29 mouse cellular contexts compared by ENCODE assay signal in the genomic region with DNA sequence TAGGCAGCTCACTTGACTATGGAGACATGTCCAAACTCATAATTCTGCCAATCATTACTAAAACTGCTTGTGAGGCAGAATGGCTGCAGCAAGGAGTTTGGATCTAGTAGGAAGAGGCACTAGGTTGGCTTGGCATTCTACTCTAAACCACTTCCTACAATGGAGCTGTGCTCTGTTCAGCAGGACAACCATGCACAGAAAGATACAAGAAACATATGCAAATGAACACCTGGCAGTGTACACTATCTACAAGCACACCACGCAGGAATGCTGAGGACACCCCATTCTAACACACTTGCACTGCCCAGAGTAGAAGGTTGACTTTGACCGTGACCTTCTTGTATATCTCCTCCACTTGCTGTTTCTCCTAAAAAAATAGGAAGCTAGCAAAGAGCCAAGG. TPM values are rescaled to one million over a fixed set of nuclear protein-coding genes. Genes with fewer than 3 reads are reported as not detected.
A peak's percentile ranks its signal among the peaks of the same experiment; 100 is the strongest.
DNase-seq lines count a peak whose midpoint lies in the region; ATAC-seq and TF ChIP-seq lines count a peak whose summit lies in the region.
"Had no signal": no experiment of that assay in that cellular context is flagged by ENCODE, and none has a peak within 500 bp of the region (broad histone marks: within the 10 kb centered on the region; RNA-seq: fewer than 3 reads in every experiment).

No protein-coding gene starts in this region.

- ATAC-seq in forebrain, embryonic 15.5 days (replicated peaks), result no peak
- no peak for ATAC-seq in heart, embryonic 13.5 days (ENCODE audit: extremely low read depth, insufficient number of reproducible peaks, low FRiP score, low TSS enrichment)
- ATAC-seq in kidney, embryonic 16.5 days (ENCODE audit: low FRiP score, low TSS enrichment), result 0 out of 2 replicates have a peak, but pooled peaks have one; percentile 6
- ATAC-seq in megakaryocyte progenitor cell, adult 5-6 weeks (replicated peaks; ENCODE audit: poor library complexity), result peak; percentile 26
- ATAC-seq: forebrain, embryonic 16.5 days; midbrain, embryonic 15.5 days; Patski had no signal

- H3K4me2 ChIP-seq in forebrain, embryonic 15.5 days (replicated peaks), result no peak overlapping the region
- H3K4me2 ChIP-seq in heart, embryonic 13.5 days, result no peak overlapping the region
- H3K4me2 ChIP-seq in kidney, embryonic 16.5 days (replicated peaks; ENCODE audit: low read depth, low read length), result no peak overlapping the region
- H3K4me2 ChIP-seq: embryonic facial prominence, embryonic 12.5 days; limb, embryonic 13.5 days; liver, embryonic 11.5 days; midbrain, embryonic 15.5 days; neural tube, embryonic 12.5 days had no signal

- H3K27me3 ChIP-seq in forebrain, embryonic 10.5 days (ENCODE audit: poor library complexity, severe bottlenecking), result peaks cover 6% of the 10 kb centered on the region; the same call in 1 of the 2 replicates
- H3K27me3 ChIP-seq in forebrain, embryonic 15.5 days, result no peaks in the 10 kb centered on the region
- no peaks in the 10 kb centered on the region for H3K27me3 ChIP-seq in heart, embryonic 13.5 days (replicated peaks)
- no peaks in the 10 kb centered on the region for H3K27me3 ChIP-seq in kidney, embryonic 16.5 days (ENCODE audit: insufficient read depth, low read length)
- H3K27me3 ChIP-seq in kidney, adult 2 months (replicated peaks; ENCODE audit: control insufficient read depth, insufficient read depth, low read length), result no peaks in the 10 kb centered on the region
- H3K27me3 ChIP-seq: embryonic facial prominence, embryonic 12.5 days; limb, embryonic 13.5 days; midbrain, embryonic 15.5 days; neural tube, embryonic 12.5 days; Patski had no signal

- 88% methylated on average over 2 of the region's 2 CpGs for WGBS in forebrain, embryonic 10.5 days
- whole genome bisulfite sequencing in forebrain, embryonic 15.5 days, result 77% methylated on average over 2 of the region's 2 CpGs
- WGBS in heart, embryonic 13.5 days, result 47% methylated on average over 2 of the region's 2 CpGs
- WGBS in kidney, embryonic 16.5 days, result 73% methylated on average over 2 of the region's 2 CpGs
- WGBS in kidney, adult 2 months, result 79% methylated on average over 2 of the region's 2 CpGs

- peaks cover 71% of the 10 kb centered on the region for H3K4me1 ChIP-seq in forebrain, embryonic 10.5 days
- peaks cover 6% of the 10 kb centered on the region for H3K4me1 ChIP-seq in forebrain, embryonic 15.5 days
- H3K4me1 ChIP-seq in heart, embryonic 13.5 days, result peaks cover 76% of the 10 kb centered on the region
- peaks cover 19% of the 10 kb centered on the region for H3K4me1 ChIP-seq in kidney, embryonic 16.5 days (ENCODE audit: insufficient read depth, low read length)
- H3K4me1 ChIP-seq in kidney, adult 2 months (ENCODE audit: control insufficient read depth, insufficient read depth, low read length), result no peaks in the 10 kb centered on the region

- intact Hi-C loops in heart, postnatal 14 days (cut with DNase I), result no loop called here

- TF ChIP-seq POLR2A in kidney, adult 2 months (IDR thresholded peaks at IDR 0.05; ENCODE audit: low read depth, low read length), result no peak

- H3K9ac ChIP-seq in forebrain, embryonic 15.5 days (replicated peaks), result no peak overlapping the region
- no peak overlapping the region for H3K9ac ChIP-seq in heart, embryonic 13.5 days
- H3K9ac ChIP-seq in kidney, embryonic 16.5 days (replicated peaks; ENCODE audit: low read length), result no peak overlapping the region
- H3K9ac ChIP-seq: embryonic facial prominence, embryonic 12.5 days; limb, embryonic 13.5 days; midbrain, embryonic 15.5 days; neural tube, embryonic 12.5 days had no signal

- H3K27ac ChIP-seq in forebrain, embryonic 10.5 days, result 0 out of 2 replicates have a peak overlapping the region, but pooled peaks have one; percentile 74
- no peak overlapping the region for H3K27ac ChIP-seq in forebrain, embryonic 15.5 days (replicated peaks)
- H3K27ac ChIP-seq in heart, embryonic 13.5 days (replicated peaks), result peak overlapping the region; percentile 73
- no peak overlapping the region for H3K27ac ChIP-seq in kidney, embryonic 16.5 days (ENCODE audit: low read length)
- H3K27ac ChIP-seq in kidney, adult 2 months (ENCODE audit: insufficient read depth, low read depth, low read length), result no peak overlapping the region
- H3K27ac ChIP-seq: embryonic facial prominence, embryonic 12.5 days; kidney, postnatal 0 days; limb, embryonic 13.5 days; midbrain, embryonic 10.5 days; midbrain, embryonic 15.5 days; neural tube, embryonic 12.5 days had no signal

- TF ChIP-seq CTCF in kidney, adult 2 months (conservative IDR thresholded peaks at IDR 0.05; ENCODE audit: insufficient read depth, insufficient read length, low read depth, low read length), result no peak

- DNase-seq in forebrain, embryonic 10.5 days (ENCODE audit: extremely low spot score, low spot score), result no peak
- DNase-seq in heart, postnatal 14 days, result no peak
- no peak for DNase-seq in kidney, adult 2 months
- DNase-seq in spleen, postnatal 10 days (ENCODE audit: low spot score in 2 of 2), result no peak
- DNase-seq: adrenal gland, postnatal 14 days; cerebellum, adult 11 months; cerebellum, adult 9-10 months; cerebellum, postnatal 36 days; embryo, embryonic 11 days; gastrocnemius, postnatal 10 days; heart, adult 11 months; kidney, adult 18-20 months; kidney, postnatal 4 days; lung, postnatal 36 days; right cerebral cortex, postnatal 4 days had no signal

- no peak overlapping the region for H3K4me3 ChIP-seq in forebrain, embryonic 10.5 days
- H3K4me3 ChIP-seq in forebrain, embryonic 15.5 days, result no peak overlapping the region
- H3K4me3 ChIP-seq in heart, embryonic 13.5 days, result no peak overlapping the region
- H3K4me3 ChIP-seq in kidney, embryonic 16.5 days (ENCODE audit: low read length), result no peak overlapping the region
- H3K4me3 ChIP-seq in kidney, adult 2 months (ENCODE audit: insufficient read depth, low read depth, low read length), result no peak overlapping the region
- H3K4me3 ChIP-seq: embryonic facial prominence, embryonic 12.5 days; limb, embryonic 13.5 days; midbrain, embryonic 10.5 days; midbrain, embryonic 15.5 days; neural tube, embryonic 12.5 days had no signal

- H3K9me3 ChIP-seq in forebrain, embryonic 10.5 days, result no peaks in the 10 kb centered on the region
- no peaks in the 10 kb centered on the region for H3K9me3 ChIP-seq in forebrain, embryonic 15.5 days
- H3K9me3 ChIP-seq in heart, embryonic 13.5 days, result no peaks in the 10 kb centered on the region
- H3K9me3 ChIP-seq in kidney, embryonic 16.5 days (ENCODE audit: low read length), result no peaks in the 10 kb centered on the region
- H3K9me3 ChIP-seq: embryonic facial prominence, embryonic 12.5 days; G1E; limb, embryonic 13.5 days; midbrain, embryonic 10.5 days; midbrain, embryonic 15.5 days; neural tube, embryonic 12.5 days had no signal

- H3K36me3 ChIP-seq in forebrain, embryonic 10.5 days (replicated peaks), result peaks cover 30% of the 10 kb centered on the region
- H3K36me3 ChIP-seq in forebrain, embryonic 15.5 days, result peaks cover 3% of the 10 kb centered on the region; the same call in 1 of the 2 replicates
- H3K36me3 ChIP-seq in heart, embryonic 13.5 days, result peaks cover 66% of the 10 kb centered on the region
- peaks cover 20% of the 10 kb centered on the region; the same call in 1 of the 2 replicates for H3K36me3 ChIP-seq in kidney, embryonic 16.5 days (ENCODE audit: insufficient read depth, low read length)
- no peaks in the 10 kb centered on the region; the same call in 1 of the 2 replicates for H3K36me3 ChIP-seq in kidney, adult 2 months (ENCODE audit: control insufficient read depth, insufficient read depth, low read length)
- H3K36me3 ChIP-seq: G1E; limb, embryonic 13.5 days; midbrain, embryonic 15.5 days had no signal

RNA-seq across cellular contexts. Expression of a gene that starts 35.0 kb away (rescaled TPM):
- polyA plus RNA-seq in forebrain, embryonic 10.5 days (2016; fragmentation: Nextera tagmentation; extraction: Ambion mirVana), result 36.1 and 39.6 TPM in 2 replicates
- 29.4 and 29.7 TPM in 2 replicates for polyA plus RNA-seq in forebrain, embryonic 15.5 days (2015; fragmentation: Nextera tagmentation; extraction: Ambion mirVana)
- polyA plus RNA-seq in heart, embryonic 13.5 days (2015; fragmentation: Nextera tagmentation; extraction: Ambion mirVana), result 65.4 and 68.5 TPM in 2 replicates
- 10 to 100 TPM; 30.1 to 33.9 TPM for total RNA-seq in heart, postnatal 14 days (2021)
- 124 and 127 TPM in 2 replicates for polyA plus RNA-seq in kidney, embryonic 16.5 days (2015; fragmentation: Nextera tagmentation; extraction: Ambion mirVana)
- 6.2 TPM in 2 replicates for polyA plus RNA-seq in kidney, adult 2 months (2012; rRNA removed)
- 12.7 and 24.6 TPM in 2 replicates for total RNA-seq in megakaryocyte progenitor cell, adult 5-6 weeks (2015)
- 13.0 and 26.3 TPM in 2 replicates for total RNA-seq in megakaryocyte progenitor cell, adult 5-6 weeks (2017)

Comparison
In these comparisons a context has a peak if more than half of its experiments do, and no peak if none do; other contexts are left out.
1. H3K27ac ChIP-seq: peak in forebrain, embryonic 10.5 days (single experiment) and heart, embryonic 13.5 days (single experiment); none in forebrain, embryonic 15.5 days (single experiment), kidney, embryonic 16.5 days (single experiment) and kidney, adult 2 months (single experiment).
2. ATAC-seq: peak in kidney, embryonic 16.5 days (single experiment) and megakaryocyte progenitor cell, adult 5-6 weeks (single experiment); none in forebrain, embryonic 15.5 days (single experiment) and heart, embryonic 13.5 days (single experiment).